Mouse (Mus musculus): ENCODE measurements at regions not wholly inside any gene's neighbourhood (a gene's known extent, or its start where the extent isn't known, plus 50 kb on each side); places are given as distances from the start of the nearest gene placed in this dataset.

GRCm38 (mm10) chr2:107376891-107377290 lies 86.5 kb downstream of the Kcna4 start:
- no peak for DNase-seq (ENCODE audit: inconsistent ontology term)

GRCm38 (mm10) chr2:107392821-107393220 lies 102.4 kb downstream of the Kcna4 start:
- DNase-seq (ENCODE audit: inconsistent ontology term), result peak; percentile 68

- no peak for DNase-seq (ENCODE audit: inconsistent ontology term)
Observed at GRCm38 (mm10) chr2:107400471-107400870, 110.0 kb downstream of the Kcna4 start.
